Mouse (Mus musculus): ENCODE results near the gene Herpud1. TPM values are rescaled to one million over a fixed set of nuclear protein-coding genes. Genes with fewer than 3 reads are reported as not detected.
A peak's percentile ranks its signal among the peaks of the same experiment; 100 is the strongest.

Gene Herpud1
- 341 and 489 TPM in 2 replicates for polyA plus RNA-seq (2012; rRNA removed)

- peak within 1 kb of the TSS; percentile 97 for H3K4me3 ChIP-seq (replicated peaks; ENCODE audit: extremely low read depth, low read depth, low read length)
- DNase-seq, result peak; percentile 98
- WGBS, result under 1% methylated on average over 65 of the region's 65 CpGs
- H3K4me1 ChIP-seq (ENCODE audit: control insufficient read depth, insufficient read depth, low read length), result peaks cover 10% of the 10 kb centered on the region
- TF ChIP-seq POLR2A (IDR thresholded peaks at IDR 0.05; ENCODE audit: borderline replicate concordance, extremely low read depth, low read depth, low read length) (peak; percentile 82), CTCF (IDR thresholded peaks at IDR 0.05; ENCODE audit: insufficient read depth, low read length) (no peak)
Observed at GRCm38 (mm10) chr8:94386214-94387026, at the start of gene Herpud1. Gene Herpud1 (plus strand): TSS chr8:94386438.

- 71% methylated on average over 8 of the region's 8 CpGs for WGBS
- no peaks in the 10 kb centered on the region for H3K4me1 ChIP-seq (ENCODE audit: control insufficient read depth, insufficient read depth, low read length)
- no peak overlapping the region for H3K4me3 ChIP-seq (replicated peaks; ENCODE audit: extremely low read depth, low read depth, low read length)
- no peak for TF ChIP-seq CTCF (IDR thresholded peaks at IDR 0.05; ENCODE audit: insufficient read depth, low read length)
- no peak for TF ChIP-seq POLR2A (IDR thresholded peaks at IDR 0.05; ENCODE audit: borderline replicate concordance, extremely low read depth, low read depth, low read length)
- DNase-seq, result no peak
Observed at GRCm38 (mm10) chr8:94337559-94337958, 48.7 kb upstream of the Herpud1 start.

GRCm38 (mm10) chr8:94340796-94341195 is 45.4 kb upstream of the Herpud1 start:
- no peak for DNase-seq
- 63% methylated on average over 7 of the region's 7 CpGs for WGBS
- Histone ChIP-seq H3K4me1 (ENCODE audit: control insufficient read depth, insufficient read depth, low read length) (peaks cover 7% of the 10 kb centered on the region), H3K4me3 (replicated peaks; ENCODE audit: extremely low read depth, low read depth, low read length) (no peak overlapping the region)
- TF ChIP-seq POLR2A (IDR thresholded peaks at IDR 0.05; ENCODE audit: borderline replicate concordance, extremely low read depth, low read depth, low read length), result no peak
- TF ChIP-seq CTCF (IDR thresholded peaks at IDR 0.05; ENCODE audit: insufficient read depth, low read length), result no peak

GRCm38 (mm10) chr8:94342691-94343090 is 43.5 kb upstream of the Herpud1 start:
- 89% methylated on average over 10 of the region's 10 CpGs for whole genome bisulfite sequencing
- TF ChIP-seq CTCF (IDR thresholded peaks at IDR 0.05; ENCODE audit: insufficient read depth, low read length) (0 out of 2 replicates have a peak, but pooled peaks have one; percentile 1), POLR2A (IDR thresholded peaks at IDR 0.05; ENCODE audit: borderline replicate concordance, extremely low read depth, low read depth, low read length) (no peak)
- peaks cover 7% of the 10 kb centered on the region for H3K4me1 ChIP-seq (ENCODE audit: control insufficient read depth, insufficient read depth, low read length)
- DNase-seq, result no peak
- H3K4me3 ChIP-seq (replicated peaks; ENCODE audit: extremely low read depth, low read depth, low read length), result no peak overlapping the region

- WGBS, result 9% methylated on average over 6 of the region's 6 CpGs
- peak; percentile 77 for DNase-seq
- Histone ChIP-seq H3K4me1 (ENCODE audit: control insufficient read depth, insufficient read depth, low read length) (peaks cover 7% of the 10 kb centered on the region), H3K4me3 (replicated peaks; ENCODE audit: extremely low read depth, low read depth, low read length) (no peak overlapping the region)
- TF ChIP-seq CTCF (IDR thresholded peaks at IDR 0.05; ENCODE audit: insufficient read depth, low read length) (peak; percentile 50; the same call in 1 of the 2 replicates), POLR2A (IDR thresholded peaks at IDR 0.05; ENCODE audit: borderline replicate concordance, extremely low read depth, low read depth, low read length) (no peak)
Observed at GRCm38 (mm10) chr8:94343290-94343689, 42.9 kb upstream of the Herpud1 start.

GRCm38 (mm10) chr8:94343778-94344320 is 42.4 kb upstream of the Herpud1 start:
- H3K4me1 ChIP-seq (ENCODE audit: control insufficient read depth, insufficient read depth, low read length), result peaks cover 7% of the 10 kb centered on the region
- no peak for DNase-seq
- 87% methylated on average over 11 of the region's 11 CpGs for WGBS
- H3K4me3 ChIP-seq (replicated peaks; ENCODE audit: extremely low read depth, low read depth, low read length), result no peak overlapping the region
- TF ChIP-seq CTCF (IDR thresholded peaks at IDR 0.05; ENCODE audit: insufficient read depth, low read length) (no peak), POLR2A (IDR thresholded peaks at IDR 0.05; ENCODE audit: borderline replicate concordance, extremely low read depth, low read depth, low read length) (no peak)

- H3K4me1 ChIP-seq (ENCODE audit: control insufficient read depth, insufficient read depth, low read length), result peaks cover 7% of the 10 kb centered on the region
- 94% methylated on average over 4 of the region's 4 CpGs for WGBS
- no peak for DNase-seq
- no peak for TF ChIP-seq CTCF (IDR thresholded peaks at IDR 0.05; ENCODE audit: insufficient read depth, low read length)
- no peak for TF ChIP-seq POLR2A (IDR thresholded peaks at IDR 0.05; ENCODE audit: borderline replicate concordance, extremely low read depth, low read depth, low read length)
- no peak overlapping the region for H3K4me3 ChIP-seq (replicated peaks; ENCODE audit: extremely low read depth, low read depth, low read length)
Observed at GRCm38 (mm10) chr8:94345657-94346056, 40.6 kb upstream of the Herpud1 start.

GRCm38 (mm10) chr8:94346264-94346663 is 40.0 kb upstream of the Herpud1 start:
- Histone ChIP-seq H3K4me3 (replicated peaks; ENCODE audit: extremely low read depth, low read depth, low read length) (no peak overlapping the region), H3K4me1 (ENCODE audit: control insufficient read depth, insufficient read depth, low read length) (peaks cover 7% of the 10 kb centered on the region)
- WGBS, result 86% methylated on average over 13 of the region's 13 CpGs
- no peak for DNase-seq
- TF ChIP-seq CTCF (IDR thresholded peaks at IDR 0.05; ENCODE audit: insufficient read depth, low read length) (no peak), POLR2A (IDR thresholded peaks at IDR 0.05; ENCODE audit: borderline replicate concordance, extremely low read depth, low read depth, low read length) (no peak)

GRCm38 (mm10) chr8:94348425-94348824 is 37.8 kb upstream of the Herpud1 start:
- H3K4me3 ChIP-seq (replicated peaks; ENCODE audit: extremely low read depth, low read depth, low read length), result no peak overlapping the region
- WGBS, result 41% methylated on average over 9 of the region's 9 CpGs
- TF ChIP-seq POLR2A (IDR thresholded peaks at IDR 0.05; ENCODE audit: borderline replicate concordance, extremely low read depth, low read depth, low read length) (no peak), CTCF (IDR thresholded peaks at IDR 0.05; ENCODE audit: insufficient read depth, low read length) (no peak)
- H3K4me1 ChIP-seq (ENCODE audit: control insufficient read depth, insufficient read depth, low read length), result peaks cover 6% of the 10 kb centered on the region
- DNase-seq, result peak; percentile 46

Data from lung, adult 2 months (tissue).